Mouse (Mus musculus) ES-Bruce4 (cell line): ENCODE results near the gene Gm4881.

ENCODE experiments used
- CTCF ChIP-seq: IDR thresholded peaks from one replicate; pipeline ENCODE4 v1.8.1; 2011; ENCODE audit warnings: low read depth, low read length
- POLR2A ChIP-seq: IDR thresholded peaks from one replicate; pipeline ENCODE4 v1.8.1; 2011; ENCODE audit warnings: low read length; ENCODE audit not compliant: insufficient read depth

DNA sequence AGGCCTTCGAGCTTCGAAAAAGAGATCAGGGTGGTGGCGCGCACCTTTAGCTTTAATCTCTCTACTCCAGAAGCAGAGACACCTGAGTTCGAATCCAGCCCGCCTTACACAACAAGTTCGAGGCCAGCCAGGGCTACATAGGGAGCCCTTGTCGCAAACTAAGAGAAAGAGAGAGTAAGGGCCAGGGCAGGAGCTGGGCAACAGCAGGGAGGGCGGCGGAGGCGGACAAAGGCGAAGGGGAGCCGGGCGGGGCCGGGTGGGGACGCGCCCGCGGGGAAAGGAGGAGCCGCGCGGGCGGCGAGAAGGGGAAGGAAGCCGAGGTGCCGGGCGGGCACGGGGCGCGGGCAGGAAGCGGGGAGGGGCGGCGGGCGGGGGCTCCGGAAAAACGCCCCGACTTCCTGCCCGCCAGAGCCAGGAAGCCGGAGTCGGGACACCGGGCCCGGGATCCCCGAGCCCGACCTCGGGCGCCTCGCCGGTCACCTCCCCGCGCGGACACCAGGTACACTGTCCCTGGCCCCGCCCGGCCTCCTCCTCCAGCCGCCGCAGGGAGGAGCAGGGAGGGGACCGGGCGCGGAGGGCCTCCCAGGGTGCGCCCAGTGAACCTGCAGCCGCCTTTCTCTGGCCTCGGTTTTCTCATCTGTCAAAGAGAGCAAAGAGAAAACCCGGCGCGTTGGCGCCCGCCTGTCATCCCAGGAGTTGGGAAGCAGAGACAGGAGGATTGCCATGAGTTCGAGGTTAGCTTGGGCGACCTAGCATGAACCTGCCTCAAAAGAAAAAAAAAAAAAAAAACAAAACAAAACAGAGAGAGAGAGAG lies 41.5 kb downstream of the Gm4881 start, which contains the start of gene Arhgef1:
- TF ChIP-seq CTCF (no peak), POLR2A (no peak)
